Mouse (Mus musculus): ENCODE data around the gene Mmp24. TPM values are rescaled to one million over a fixed set of nuclear protein-coding genes. Genes with fewer than 3 reads are reported as not detected.
"Not testable (repeated sequence)": the region's sequence is repeated elsewhere in the genome, so short reads cannot be mapped to it uniquely, and the experiment has no call there.

Gene Mmp24
- total RNA-seq (2014; rRNA removed) (124 and 128 TPM in 2 replicates), polyA plus RNA-seq (2015; fragmentation: Nextera tagmentation; extraction: Ambion mirVana) (15.5 and 17.0 TPM in 2 replicates)

DNA sequence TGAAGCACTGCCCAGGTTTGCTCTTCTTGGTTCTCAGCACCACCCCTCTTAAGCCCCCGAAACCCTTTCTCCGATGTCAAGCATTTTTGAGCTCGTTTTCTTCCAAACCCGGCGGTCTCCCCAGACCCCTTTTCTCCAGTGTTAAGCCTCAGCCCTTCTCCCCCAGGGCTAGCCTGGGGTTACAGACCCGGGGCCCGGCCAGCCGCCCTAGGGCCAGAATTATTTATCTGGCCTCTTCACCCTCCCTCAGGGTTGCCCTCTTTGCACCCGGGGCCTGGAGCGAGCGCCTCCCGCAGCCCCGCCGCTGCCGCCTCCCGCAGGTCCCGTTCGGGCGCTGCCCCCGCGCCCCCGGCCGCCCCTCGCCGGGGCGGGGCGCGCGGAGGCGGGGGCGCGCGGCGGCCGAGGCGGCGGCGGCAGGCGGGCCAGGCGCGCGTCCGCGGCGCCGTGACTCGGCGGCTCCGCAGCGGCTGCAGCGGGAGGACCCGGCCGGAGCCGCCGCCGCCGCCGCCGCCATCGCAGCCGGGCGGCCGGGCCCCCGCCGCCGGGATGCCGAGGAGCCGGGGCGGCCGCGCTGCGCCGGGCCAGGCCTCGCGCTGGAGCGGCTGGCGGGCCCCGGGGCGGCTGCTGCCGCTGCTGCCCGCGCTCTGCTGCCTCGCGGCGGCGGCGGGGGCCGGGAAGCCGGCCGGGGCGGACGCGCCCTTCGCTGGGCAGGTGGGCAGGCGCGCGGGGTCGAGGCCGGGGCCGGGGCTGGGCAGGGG, at the start of gene Mmp24:
Gene Mmp24 (plus strand): TSS at position 416 of the 758 bp plus-strand sequence.
- peak within 1 kb of the TSS; percentile 74 for H3K4me3 ChIP-seq (ENCODE audit: low read depth, low read length)
- H3K27ac ChIP-seq (ENCODE audit: low read depth, low read length), result peak within 1 kb of the TSS; percentile 87
- H3K9me3 ChIP-seq (ENCODE audit: low read length), result no peaks in the 10 kb centered on the region
- TF ChIP-seq CTCF (IDR thresholded peaks at IDR 0.05; ENCODE audit: low read depth), result no peak
- H3K27me3 ChIP-seq (ENCODE audit: insufficient read depth, low read length), result peaks cover 4% of the 10 kb centered on the region; the same call in 1 of the 2 replicates
- DNase-seq (peak; percentile 35), ATAC-seq (peak; percentile 49)
- H3K4me2 ChIP-seq (ENCODE audit: low read depth), result peak within 1 kb of the TSS; percentile 76
- 6% methylated on average over 51 of the region's 100 CpGs for WGBS
- peak within 1 kb of the TSS; percentile 87 for H3K9ac ChIP-seq
- H3K36me3 ChIP-seq (ENCODE audit: insufficient read depth), result no peaks in the 10 kb centered on the region
- peaks cover 12% of the 10 kb centered on the region; the same call in 1 of the 2 replicates for H3K4me1 ChIP-seq (ENCODE audit: insufficient read depth)

- H3K4me2 ChIP-seq (ENCODE audit: low read depth), result no peak overlapping the region
- H3K27me3 ChIP-seq (ENCODE audit: insufficient read depth, low read length), result no peaks in the 10 kb centered on the region
- TF ChIP-seq CTCF (IDR thresholded peaks at IDR 0.05; ENCODE audit: low read depth), result no peak
- no peak overlapping the region for H3K4me3 ChIP-seq (ENCODE audit: low read depth, low read length)
- no peak overlapping the region for H3K9ac ChIP-seq
- no peak for ATAC-seq
- peaks cover 27% of the 10 kb centered on the region for H3K36me3 ChIP-seq (ENCODE audit: insufficient read depth)
- no peaks in the 10 kb centered on the region for H3K9me3 ChIP-seq (ENCODE audit: low read length)
- H3K4me1 ChIP-seq (ENCODE audit: insufficient read depth), result no peaks in the 10 kb centered on the region; the same call in 1 of the 2 replicates
- WGBS, result 82% methylated on average over 7 of the region's 7 CpGs
- no peak for DNase-seq
- H3K27ac ChIP-seq (ENCODE audit: low read depth, low read length), result no peak overlapping the region
Measured at GRCm38 (mm10) chr2:155726302-155726701, 48.8 kb upstream of the Mmp24 start.

DNA sequence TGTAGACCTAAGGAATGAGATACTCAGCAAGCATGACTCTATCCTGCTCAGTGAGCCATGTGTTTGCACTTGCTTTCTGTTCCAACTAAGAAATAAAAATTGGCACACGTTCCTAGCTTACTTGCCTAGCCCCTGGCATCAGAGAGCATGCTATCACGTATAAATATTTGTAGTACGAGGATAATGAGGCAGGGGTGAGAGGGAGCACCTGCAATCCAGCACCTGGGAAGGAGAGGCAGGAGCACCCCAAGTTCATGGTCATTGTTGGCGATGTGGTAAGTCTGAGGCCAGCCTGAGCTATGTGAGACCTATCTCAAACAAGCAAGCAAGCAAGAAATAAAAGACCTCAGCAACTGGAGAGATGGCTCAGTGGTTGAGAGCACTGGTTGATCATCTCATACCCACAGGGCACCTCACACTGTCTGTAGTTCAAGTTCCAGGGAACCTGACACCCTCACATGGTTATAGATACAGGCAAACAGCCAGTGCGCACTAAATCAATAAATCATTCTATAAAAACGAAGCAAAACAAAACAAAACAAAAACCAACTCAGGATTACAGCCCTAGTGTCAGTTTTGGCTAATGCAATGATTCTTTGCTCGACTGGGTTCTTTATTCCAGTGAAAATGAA, 47.3 kb upstream of the Mmp24 start:
- 69% methylated on average over 7 of the region's 7 CpGs for WGBS
- Histone ChIP-seq H3K4me3 (ENCODE audit: low read depth, low read length) (no peak overlapping the region), H3K4me1 (ENCODE audit: insufficient read depth) (no peaks in the 10 kb centered on the region; the same call in 1 of the 2 replicates), H3K27me3 (ENCODE audit: insufficient read depth, low read length) (no peaks in the 10 kb centered on the region), H3K4me2 (ENCODE audit: low read depth) (peak overlapping the region; percentile 79; the same call in 1 of the 2 replicates), H3K9ac (no peak overlapping the region), H3K27ac (ENCODE audit: low read depth, low read length) (no peak overlapping the region), H3K36me3 (ENCODE audit: insufficient read depth) (peaks cover 22% of the 10 kb centered on the region), H3K9me3 (ENCODE audit: low read length) (no peaks in the 10 kb centered on the region)
- ATAC-seq (no peak), DNase-seq (no peak)
- TF ChIP-seq CTCF (IDR thresholded peaks at IDR 0.05; ENCODE audit: low read depth), result no peak

DNA sequence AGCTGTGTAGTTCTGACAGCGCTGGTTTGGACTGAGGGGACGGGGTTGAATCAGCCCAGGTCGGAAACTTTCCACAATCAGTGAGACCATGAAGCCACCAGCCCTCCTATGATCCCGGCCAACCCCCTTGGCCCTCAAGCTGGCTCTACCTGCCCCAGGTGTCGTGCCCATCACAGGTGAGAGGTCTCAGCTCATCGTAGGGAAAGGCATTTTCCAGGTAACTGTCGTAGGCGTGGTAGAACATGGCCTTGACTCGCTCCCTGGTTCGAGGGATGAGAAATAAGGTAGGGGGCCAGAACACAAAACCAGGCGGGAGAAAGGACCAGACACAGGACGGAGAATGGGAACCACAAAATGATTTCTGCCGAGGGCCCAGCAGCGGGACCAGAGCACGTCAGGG, 46.4 kb upstream of the Mmp24 start:
- Histone ChIP-seq H3K4me2 (ENCODE audit: low read depth) (peak overlapping the region; percentile 79), H3K27me3 (ENCODE audit: insufficient read depth, low read length) (no peaks in the 10 kb centered on the region), H3K9me3 (ENCODE audit: low read length) (no peaks in the 10 kb centered on the region), H3K9ac (peak overlapping the region; percentile 84), H3K27ac (ENCODE audit: low read depth, low read length) (peak overlapping the region; percentile 71), H3K36me3 (ENCODE audit: insufficient read depth) (peaks cover 16% of the 10 kb centered on the region), H3K4me1 (ENCODE audit: insufficient read depth) (no peaks in the 10 kb centered on the region; the same call in 1 of the 2 replicates), H3K4me3 (ENCODE audit: low read depth, low read length) (peak overlapping the region; percentile 89)
- no peak; the same call in 1 of the 2 replicates for ATAC-seq
- WGBS, result 4% methylated on average over 15 of the region's 15 CpGs
- no peak for DNase-seq
- no peak for TF ChIP-seq CTCF (IDR thresholded peaks at IDR 0.05; ENCODE audit: low read depth)

DNA sequence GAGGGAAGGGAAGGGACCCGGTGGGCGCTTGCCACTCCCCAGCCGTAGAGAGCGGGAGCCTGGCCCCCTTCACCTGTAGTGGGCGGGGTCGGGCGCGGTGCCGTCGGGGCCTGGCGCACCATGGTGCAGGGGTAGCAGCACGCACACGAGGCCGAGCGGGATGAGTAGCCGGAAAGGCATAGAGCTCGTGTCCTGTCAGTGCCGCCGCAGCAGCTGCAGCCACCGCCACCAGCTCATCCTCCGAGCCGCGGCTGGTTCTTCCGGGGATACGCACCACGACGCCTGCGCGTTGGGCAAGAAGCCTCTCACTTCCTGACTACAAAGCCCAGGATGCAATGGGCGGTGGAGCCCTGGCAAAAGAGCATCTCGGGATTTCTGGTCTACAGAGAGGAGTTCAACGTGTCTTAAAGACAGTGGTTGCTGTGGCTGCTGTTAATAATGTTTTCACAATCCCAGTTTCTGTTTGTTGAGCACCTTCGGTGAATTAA, 45.9 kb upstream of the Mmp24 start, which contains the start of gene Edem2:
Gene Edem2 (minus strand): TSS at position 318 of the 488 bp plus-strand sequence.
- peak within 1 kb of the TSS; percentile 71 for H3K27ac ChIP-seq (ENCODE audit: low read depth, low read length)
- H3K4me2 ChIP-seq (ENCODE audit: low read depth), result peak within 1 kb of the TSS; percentile 79
- peak; percentile 99 for ATAC-seq
- DNase-seq, result peak; percentile 95
- peak within 1 kb of the TSS; percentile 89 for H3K4me3 ChIP-seq (ENCODE audit: low read depth, low read length)
- H3K9ac ChIP-seq, result peak within 1 kb of the TSS; percentile 84
- H3K27me3 ChIP-seq (ENCODE audit: insufficient read depth, low read length), result no peaks in the 10 kb centered on the region
- H3K9me3 ChIP-seq (ENCODE audit: low read length), result no peaks in the 10 kb centered on the region
- WGBS, result 3% methylated on average over 33 of the region's 33 CpGs
- TF ChIP-seq CTCF (IDR thresholded peaks at IDR 0.05; ENCODE audit: low read depth), result no peak
- no peaks in the 10 kb centered on the region; the same call in 1 of the 2 replicates for H3K4me1 ChIP-seq (ENCODE audit: insufficient read depth)
- peaks cover 14% of the 10 kb centered on the region for H3K36me3 ChIP-seq (ENCODE audit: insufficient read depth)

DNA sequence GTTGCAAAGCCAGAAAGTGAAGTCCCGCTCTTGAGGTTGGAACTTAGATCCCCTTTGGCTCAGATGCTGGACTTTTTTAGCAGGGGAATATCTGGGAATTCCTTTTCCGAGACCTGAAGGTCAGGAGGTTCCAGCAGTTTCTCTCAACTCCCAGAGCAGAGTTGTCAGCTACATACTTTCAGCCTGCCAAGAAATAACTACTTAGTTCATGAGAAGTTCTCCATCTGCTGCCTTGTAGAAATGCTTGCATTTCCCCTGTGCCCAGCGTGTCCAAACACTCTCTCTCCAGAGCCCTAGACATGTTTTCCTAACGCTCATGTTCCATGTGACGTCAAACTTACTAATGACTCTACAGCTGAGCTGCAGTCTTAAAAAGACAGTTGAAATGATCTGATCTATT, 40.1 kb upstream of the Mmp24 start:
- Histone ChIP-seq H3K9me3 (ENCODE audit: low read length) (no peaks in the 10 kb centered on the region), H3K4me3 (ENCODE audit: low read depth, low read length) (no peak overlapping the region), H3K4me1 (ENCODE audit: insufficient read depth) (no peaks in the 10 kb centered on the region), H3K36me3 (ENCODE audit: insufficient read depth) (no peaks in the 10 kb centered on the region), H3K27ac (ENCODE audit: low read depth, low read length) (no peak overlapping the region), H3K9ac (no peak overlapping the region), H3K4me2 (ENCODE audit: low read depth) (no peak overlapping the region), H3K27me3 (ENCODE audit: insufficient read depth, low read length) (no peaks in the 10 kb centered on the region)
- no peak for DNase-seq
- 82% methylated on average over 5 of the region's 5 CpGs for WGBS
- no peak for TF ChIP-seq CTCF (IDR thresholded peaks at IDR 0.05; ENCODE audit: low read depth)
- ATAC-seq, result no peak

DNA sequence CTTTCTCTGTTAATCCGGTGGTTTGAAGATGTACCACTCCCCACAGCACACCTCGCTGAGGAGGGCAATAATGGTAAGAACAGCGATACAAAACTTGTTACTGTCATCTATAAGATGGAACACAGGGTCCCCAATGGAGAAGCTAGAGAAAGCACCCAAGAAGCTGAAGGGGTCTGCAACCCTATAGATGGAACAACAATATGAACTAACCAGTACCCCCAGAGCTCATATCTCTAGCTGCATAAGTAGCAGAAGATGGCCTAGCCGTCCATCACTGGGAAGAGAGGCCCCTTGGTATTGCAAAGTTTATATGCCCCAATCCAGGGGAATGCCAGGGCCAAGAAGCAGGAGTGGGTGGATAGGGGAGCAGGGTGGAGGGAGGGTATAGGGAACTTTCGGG, 39.4 kb upstream of the Mmp24 start, which contains the start of gene Gm17581:
Gene Gm17581 (minus strand): TSS at position 101 of the 400 bp plus-strand sequence.
- not testable (repeated sequence) for H3K27ac ChIP-seq (ENCODE audit: low read depth, low read length); ATAC-seq; H3K9me3 ChIP-seq (ENCODE audit: low read length); H3K9ac ChIP-seq; H3K4me2 ChIP-seq (ENCODE audit: low read depth); H3K4me1 ChIP-seq (ENCODE audit: insufficient read depth); H3K36me3 ChIP-seq (ENCODE audit: insufficient read depth); DNase-seq; H3K27me3 ChIP-seq (ENCODE audit: insufficient read depth, low read length); H3K4me3 ChIP-seq (ENCODE audit: low read depth, low read length)
- WGBS, result 90% methylated on average over 5 of the region's 5 CpGs

Measured in forebrain, postnatal 0 days (tissue).